Mouse (Mus musculus) heart, embryonic 14.5 days (tissue): ENCODE data around the gene Tet1. TPM values are rescaled to one million over a fixed set of nuclear protein-coding genes. Genes with fewer than 3 reads are reported as not detected.
"Not testable (repeated sequence)": the region's sequence is repeated elsewhere in the genome, so short reads cannot be mapped to it uniquely, and the experiment has no call there.

Experiments used
- ATAC-seq: fragments of 200-750 bp; cut with Nextera tagmentation; 2 replicates; pipeline ENCODE4 v1.8.0; 2017; ENCODE audit warnings: low read depth, moderate TSS enrichment; ENCODE audit not compliant: insufficient number of reproducible peaks, insufficient read depth, low FRiP score
- H3K27ac ChIP-seq, 2 experiments: fragments of 200-500 bp in 1 of 2; fragments of 300-500 bp in 1 of 2; sonication (generic) in 1 of 2; replicated peaks in 1 of 2; 2 replicates each; pipeline ENCODE4 v1.5.1; 2012 to 2014; ENCODE audit warnings: low read depth in 2 of 2, low read length in 2 of 2, control low read depth in 1 of 2, mild to moderate bottlenecking in 1 of 2, mixed read lengths in 1 of 2; ENCODE audit not compliant: control insufficient read depth in 1 of 2, insufficient read depth in 1 of 2
- H3K27me3 ChIP-seq: fragments of 300-500 bp; sonication (generic); 2 replicates; pipeline ENCODE4 v1.6.1; 2014; ENCODE audit warnings: mild to moderate bottlenecking, low read length, control low read depth; ENCODE audit not compliant: control insufficient read depth, insufficient read depth
- H3K36me3 ChIP-seq: fragments of 300-500 bp; sonication (generic); 2 replicates; pipeline ENCODE4 v1.6.1; 2014; ENCODE audit warnings: mild to moderate bottlenecking, control low read depth, low read length, mixed read lengths; ENCODE audit not compliant: control insufficient read depth, insufficient read depth
- H3K4me1 ChIP-seq, 2 experiments: fragments of 200-500 bp in 1 of 2; fragments of 300-500 bp in 1 of 2; sonication (generic) in 1 of 2; 2 replicates each; pipeline ENCODE4 v1.6.1; 2012 to 2014; ENCODE audit warnings: low read length in 2 of 2, control low read depth in 1 of 2, mixed read lengths in 1 of 2; ENCODE audit not compliant: control insufficient read depth in 2 of 2, insufficient read depth in 2 of 2
- H3K4me2 ChIP-seq: fragments of 300-500 bp; sonication (generic); 2 replicates; pipeline ENCODE4 v1.6.1; 2014; ENCODE audit warnings: mild to moderate bottlenecking, low read length
- H3K4me3 ChIP-seq, 2 experiments: fragments of 200-500 bp in 1 of 2; fragments of 300-500 bp in 1 of 2; sonication (generic) in 1 of 2; 2 replicates each; pipeline ENCODE4 v1.5.1; 2012 to 2014; ENCODE audit warnings: low read length in 2 of 2, mild to moderate bottlenecking in 2 of 2, control low read depth in 1 of 2, low read depth in 1 of 2, moderate library complexity in 1 of 2; ENCODE audit not compliant: control insufficient read depth in 1 of 2, insufficient read depth in 1 of 2
- H3K9ac ChIP-seq: fragments of 300-500 bp; sonication (generic); 2 replicates; pipeline ENCODE4 v1.6.1; 2014; ENCODE audit warnings: mild to moderate bottlenecking, low read length
- H3K9me3 ChIP-seq: fragments of 300-500 bp; sonication (generic); 2 replicates; pipeline ENCODE4 v1.6.1; 2016; ENCODE audit warnings: low read length, control low read depth; ENCODE audit not compliant: control insufficient read depth
- WGBS: fragments of 180-500 bp; shearing (Covaris S2); extraction: QIAGEN DNeasy Blood & Tissue Kit; methylation state at CpG from one replicate; pipeline ENCODE4 v1.1.7; 2014; 5-methylcytosine and 5-hydroxymethylcytosine counted together
- polyA plus RNA-seq: library from polyadenylated mRNA; unstranded; fragments of >200 nt; fragmentation: Nextera tagmentation; extraction: Ambion mirVana; gene quantifications from 2 replicates; pipeline ENCODE4 v1.2.1, GENCODE M21; 2014

The Tet1 gene
- polyA plus RNA-seq, result 32.0 and 35.0 TPM in 2 replicates

DNA sequence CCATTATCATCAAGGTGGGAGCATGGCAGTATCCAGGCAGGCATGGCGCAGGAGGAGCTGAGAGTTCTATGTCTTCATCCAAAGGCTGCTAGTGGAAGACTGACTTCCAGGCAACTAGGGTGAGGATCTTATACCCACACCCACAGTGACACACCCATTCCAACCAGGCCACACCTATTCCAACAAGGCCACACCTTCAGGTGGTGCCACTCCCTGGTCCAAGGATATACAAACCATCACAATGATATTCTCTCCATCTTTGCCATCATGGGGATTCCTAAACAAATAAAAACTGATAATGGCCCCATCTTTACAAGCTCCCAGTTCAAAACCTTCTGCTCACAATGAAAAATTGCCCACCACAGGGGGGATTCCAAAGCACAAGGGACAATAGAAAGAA lies at the start of gene Tet1:
Tet1 (minus strand) TSS at position 101 of the 400 bp plus-strand sequence.
- H3K9me3 ChIP-seq, H3K4me3 ChIP-seq, H3K36me3 ChIP-seq, ATAC-seq, H3K9ac ChIP-seq, H3K4me2 ChIP-seq, H3K27me3 ChIP-seq, H3K27ac ChIP-seq, H3K4me1 ChIP-seq: not testable (repeated sequence)
- WGBS, result no CpG with 5 or more reads among the region's 1 CpGs

DNA sequence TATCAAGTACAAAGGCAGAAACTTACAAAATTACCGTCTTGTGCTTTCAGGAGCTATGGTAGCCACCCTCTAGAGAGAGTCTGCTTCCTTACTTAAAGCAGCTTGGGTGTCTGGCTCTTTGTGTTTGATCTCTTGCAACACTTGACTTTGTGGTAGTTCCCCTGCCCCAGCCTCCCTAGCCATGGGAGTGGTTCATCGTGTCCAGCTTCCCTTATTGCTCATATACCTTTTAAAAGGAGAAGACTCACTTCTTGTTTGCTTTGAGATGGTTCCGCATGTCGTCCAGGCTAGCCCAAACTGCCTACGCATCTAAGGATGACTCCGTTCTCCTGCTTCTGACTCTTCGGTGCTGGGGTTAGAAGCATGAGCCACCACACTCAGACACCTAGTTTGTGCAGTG lies 39.8 kb upstream of the Tet1 start:
- WGBS, result 91% methylated on average over 7 of the region's 7 CpGs
- no peak overlapping the region for H3K27ac ChIP-seq
- no peaks in the 10 kb centered on the region for H3K9me3 ChIP-seq
- ATAC-seq, result no peak
- H3K27me3 ChIP-seq, result no peaks in the 10 kb centered on the region
- H3K4me1 ChIP-seq, result peaks cover 0 to 3% of the 10 kb centered on the region in 2 experiments; a peak in 1 of 4 replicates
- no peak overlapping the region for H3K4me2 ChIP-seq
- peaks cover 40% of the 10 kb centered on the region for H3K36me3 ChIP-seq
- no peak overlapping the region for H3K9ac ChIP-seq
- H3K4me3 ChIP-seq, result no peak overlapping the region

DNA sequence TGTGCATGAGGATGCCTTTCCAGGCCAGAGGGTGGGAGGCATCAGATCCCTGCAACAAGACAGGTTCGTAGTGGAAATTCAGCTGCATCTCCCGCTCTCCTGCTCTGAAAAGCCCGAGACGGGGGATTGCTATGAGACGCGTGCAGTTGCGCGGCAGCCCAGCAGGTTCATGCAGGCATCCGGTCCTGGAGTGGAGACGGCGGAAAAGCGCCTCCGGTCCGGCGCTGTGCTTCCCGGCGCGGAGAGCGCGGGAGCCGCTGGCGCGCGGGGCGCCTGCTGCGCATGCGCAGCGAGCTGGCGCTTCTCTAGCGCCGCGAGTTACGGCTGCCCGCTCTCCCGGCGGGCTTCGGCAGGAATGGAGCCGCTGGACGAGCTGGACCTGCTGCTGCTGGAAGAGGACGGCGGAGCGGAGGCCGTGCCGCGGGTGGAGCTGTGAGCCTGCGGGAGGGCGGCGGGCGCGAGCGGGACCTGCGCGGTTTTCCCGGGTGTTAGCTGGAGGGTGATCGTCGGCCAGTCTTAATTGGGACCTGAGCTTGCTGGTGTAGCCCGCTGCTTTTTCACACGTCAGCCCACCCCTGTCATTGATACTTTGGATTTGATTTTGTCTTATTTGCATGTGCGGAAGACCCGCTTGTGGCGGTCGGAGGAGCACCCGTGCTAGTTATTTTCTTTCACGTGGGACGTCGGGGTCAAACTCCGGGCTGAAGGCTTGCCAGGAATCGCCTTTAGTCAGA lies 38.1 kb upstream of the Tet1 start, which contains the start of gene Dna2:
Dna2 (plus strand) TSS at position 289 of the 734 bp plus-strand sequence.
- H3K4me3 ChIP-seq, result peak within 1 kb of the TSS; percentile 57 to 75
- H3K4me2 ChIP-seq, result peak within 1 kb of the TSS; percentile 84
- no peaks in the 10 kb centered on the region for H3K27me3 ChIP-seq
- peak; percentile 71 for ATAC-seq
- peak within 1 kb of the TSS; percentile 86 for H3K27ac ChIP-seq
- H3K9me3 ChIP-seq, result no peaks in the 10 kb centered on the region
- H3K9ac ChIP-seq, result peak within 1 kb of the TSS; percentile 90
- under 1% methylated on average over 68 of the region's 68 CpGs for WGBS
- peaks cover 0 to 3% of the 10 kb centered on the region in 2 experiments; a peak in 1 of 4 replicates for H3K4me1 ChIP-seq
- H3K36me3 ChIP-seq, result peaks cover 53% of the 10 kb centered on the region

DNA sequence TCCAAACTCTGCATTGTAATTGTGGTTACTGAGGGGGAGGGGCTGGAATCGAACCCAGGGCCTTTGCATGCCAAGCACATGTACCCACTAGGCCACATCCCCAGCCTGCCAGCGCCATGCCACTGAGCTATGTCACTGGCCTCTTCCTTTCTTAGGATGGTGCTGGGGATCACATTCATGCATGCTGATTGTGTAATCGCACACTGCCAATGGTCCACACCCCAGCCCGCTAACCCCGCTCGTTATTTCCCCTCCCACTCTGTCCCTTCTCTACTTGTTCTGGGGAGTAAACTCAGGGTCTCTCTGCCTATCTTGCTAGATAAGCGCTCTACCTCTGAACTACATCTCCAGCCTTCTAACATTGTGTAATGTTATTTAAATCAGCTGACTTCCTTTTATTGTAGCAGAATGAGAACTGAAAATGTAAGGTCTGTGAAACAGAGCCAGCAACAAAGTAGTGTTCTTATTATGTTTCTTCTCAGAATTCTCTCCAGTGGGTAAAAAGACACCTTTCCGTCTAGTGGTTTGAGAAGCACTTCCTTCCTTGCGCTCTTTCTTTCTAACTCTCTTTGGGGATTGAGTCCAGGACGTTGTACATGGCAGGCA lies 36.3 kb upstream of the Tet1 start:
- H3K27me3 ChIP-seq, result no peaks in the 10 kb centered on the region
- WGBS, result 79% methylated on average over 10 of the region's 10 CpGs

DNA sequence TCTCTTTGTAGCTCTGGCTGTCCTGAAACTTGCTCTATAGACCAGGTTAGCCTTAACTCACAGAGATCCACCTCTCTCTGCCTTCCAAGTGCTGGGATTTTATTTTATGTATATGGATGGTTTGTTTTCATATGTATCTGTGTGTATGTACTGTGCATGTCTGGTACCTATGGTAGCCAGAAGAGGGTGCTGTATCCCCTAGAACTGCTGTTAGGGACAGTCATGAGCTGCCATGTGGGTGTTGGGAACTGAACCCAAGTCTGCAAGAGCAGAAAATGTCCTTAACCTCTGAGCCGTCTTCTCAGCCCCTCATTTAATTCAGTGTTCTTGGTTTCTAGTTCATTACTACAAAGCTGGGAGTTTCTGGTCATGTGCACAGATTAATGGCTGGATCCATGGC lies 23.6 kb upstream of the Tet1 start:
- no peak overlapping the region for H3K9ac ChIP-seq
- H3K36me3 ChIP-seq, result peaks cover 60% of the 10 kb centered on the region
- no peak overlapping the region for H3K4me2 ChIP-seq
- no peak for ATAC-seq
- H3K4me1 ChIP-seq, result no peaks in the 10 kb centered on the region
- WGBS, result 93% methylated on average over 1 of the region's 1 CpGs
- H3K27ac ChIP-seq, result no peak overlapping the region
- H3K4me3 ChIP-seq, result no peak overlapping the region
- no peaks in the 10 kb centered on the region for H3K27me3 ChIP-seq
- H3K9me3 ChIP-seq, result no peaks in the 10 kb centered on the region

More for the DNA sequence above, 36.3 kb upstream of the Tet1 start:
- Histone ChIP-seq H3K4me1 (peaks cover 0 to 3% of the 10 kb centered on the region in 2 experiments; a peak in 1 of 4 replicates), H3K9me3 (no peaks in the 10 kb centered on the region), H3K4me2 (no peak overlapping the region), H3K9ac (no peak overlapping the region), H3K27ac (no peak overlapping the region), H3K4me3 (no peak overlapping the region), H3K36me3 (peaks cover 54% of the 10 kb centered on the region)
- ATAC-seq, result no peak

DNA sequence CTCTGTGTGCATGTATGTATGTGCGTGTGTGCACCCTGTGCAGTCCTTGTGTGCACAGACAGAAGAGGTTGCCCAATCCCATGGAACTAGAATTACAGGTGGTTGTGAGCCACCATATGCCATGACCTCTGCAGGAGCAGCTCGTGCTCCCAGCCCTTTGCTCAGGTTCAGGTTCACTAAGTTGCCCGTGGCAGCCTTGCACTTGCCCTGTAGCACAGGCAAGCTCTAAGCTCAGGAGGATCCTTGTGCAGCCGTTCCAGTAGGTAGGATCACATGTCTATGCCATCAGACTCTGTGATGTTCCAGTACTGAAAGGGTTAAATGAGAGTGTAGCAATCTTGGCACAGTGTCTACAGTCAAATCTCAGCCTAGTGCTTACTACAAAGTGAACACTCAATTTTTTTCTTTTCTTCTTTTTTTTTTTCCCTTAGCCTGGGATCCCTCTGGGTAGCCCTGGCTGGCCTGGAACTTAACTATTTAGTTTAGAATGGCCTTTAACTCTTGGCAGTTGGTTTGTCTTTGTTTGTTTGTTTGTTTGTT lies 15.4 kb upstream of the Tet1 start:
- H3K4me2 ChIP-seq, result no peak overlapping the region
- 85% methylated on average over 4 of the region's 4 CpGs for WGBS
- H3K27ac ChIP-seq, result no peak overlapping the region
- no peaks in the 10 kb centered on the region for H3K27me3 ChIP-seq
- H3K9me3 ChIP-seq, result no peaks in the 10 kb centered on the region
- H3K9ac ChIP-seq, result no peak overlapping the region
- no peak overlapping the region for H3K4me3 ChIP-seq
- peaks cover 7 to 15% of the 10 kb centered on the region in 2 experiments; a peak in 3 of 4 replicates for H3K4me1 ChIP-seq
- peaks cover 15% of the 10 kb centered on the region for H3K36me3 ChIP-seq
- ATAC-seq, result no peak

DNA sequence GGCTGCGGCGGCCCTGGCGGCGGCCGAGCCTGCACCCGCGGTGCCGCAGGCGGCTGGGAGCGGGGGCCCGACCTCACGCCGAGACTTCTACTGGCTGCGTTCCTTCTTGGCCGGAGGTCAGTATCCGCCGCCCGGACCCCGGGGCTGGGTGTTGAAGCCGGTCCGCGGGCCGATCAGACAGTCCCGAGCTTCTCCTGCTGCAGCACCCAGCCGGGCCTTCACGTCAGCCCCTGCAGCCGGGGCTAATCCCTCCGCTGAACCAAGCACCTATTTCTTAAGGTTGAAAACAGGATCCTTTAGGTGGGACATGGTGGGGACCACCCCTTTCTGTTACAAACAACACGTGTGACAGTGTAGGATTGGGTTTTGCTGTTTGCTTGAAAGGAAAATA lies 12.0 kb upstream of the Tet1 start:
- WGBS, result under 1% methylated on average over 29 of the region's 29 CpGs
- peak overlapping the region; percentile 95 for H3K4me2 ChIP-seq
- H3K4me3 ChIP-seq, result peak overlapping the region; percentile 70 to 97
- H3K9me3 ChIP-seq, result no peaks in the 10 kb centered on the region
- H3K9ac ChIP-seq, result peak overlapping the region; percentile 95
- peaks cover 7 to 15% of the 10 kb centered on the region in 2 experiments; a peak in 3 of 4 replicates for H3K4me1 ChIP-seq
- H3K27me3 ChIP-seq, result no peaks in the 10 kb centered on the region
- H3K27ac ChIP-seq, result peak overlapping the region; percentile 69 to 93
- peak; percentile 58 for ATAC-seq
- 0 out of 2 replicates have a peak, but pooled peaks cover 2% of the 10 kb centered on the region for H3K36me3 ChIP-seq
